Mouse (Mus musculus): ENCODE results near the gene Tmem106b.

DNA sequence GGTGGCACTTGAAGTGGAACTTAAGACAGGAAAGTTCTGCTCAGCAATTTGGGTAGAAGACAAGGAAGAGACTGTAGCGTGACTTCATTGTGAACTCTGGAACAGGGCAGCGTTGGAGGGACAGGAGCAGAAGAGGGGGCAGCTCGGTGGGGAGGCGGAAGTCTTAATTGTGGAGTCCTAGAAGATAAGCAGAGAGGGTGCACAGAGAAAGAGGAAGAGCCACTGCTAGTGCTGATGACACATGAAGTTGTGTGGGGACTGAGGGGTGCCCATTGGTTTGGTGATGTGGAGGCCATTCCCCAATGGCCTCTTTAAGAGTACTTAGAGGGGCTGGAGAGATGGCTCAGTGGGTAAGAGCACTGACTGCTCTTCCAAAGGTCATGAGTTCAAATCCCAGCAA, 3.5 kb downstream of the Tmem106b start:
- TF ChIP-seq MAFK (IDR thresholded peaks at IDR 0.05; ENCODE audit: insufficient read depth, low read depth, low read length) (no peak), ZNF384 (IDR thresholded peaks at IDR 0.05; ENCODE audit: low read depth, low read length) (no peak), ZC3H11A (IDR thresholded peaks at IDR 0.05; ENCODE audit: borderline replicate concordance, low read depth, low read length) (no peak), CHD2 (IDR thresholded peaks at IDR 0.05; ENCODE audit: low read depth, low read length) (no peak)
